Mouse (Mus musculus) urinary bladder, adult 2 months (tissue): ENCODE data around the gene Cd40lg. TPM values are rescaled to one million over a fixed set of nuclear protein-coding genes. Genes with fewer than 3 reads are reported as not detected.

ENCODE experiments used
- DNase-seq: peaks from one replicate; pipeline ENCODE4 v3.0.0; 2022; ENCODE audit warnings: low spot score
- polyA plus RNA-seq: library from polyadenylated mRNA; depleted of rRNA; stranded (reverse); fragments of >200 nt; gene quantifications from 2 replicates; pipeline ENCODE4 v1.2.3, GENCODE M21; 2012; rRNA removed

The Cd40lg gene
- 0.10 and 0.12 TPM in 2 replicates for polyA plus RNA-seq

- DNase-seq: no peak
Measured at GRCm38 (mm10) chrX:57211876-57212275, at the start of gene Cd40lg. Gene Cd40lg (plus strand): TSS chrX:57212143.

- no peak for DNase-seq
Measured at GRCm38 (mm10) chrX:57166549-57166948, 45.4 kb upstream of the Cd40lg start.

GRCm38 (mm10) chrX:57171269-57171668 lies 40.7 kb upstream of the Cd40lg start:
- DNase-seq: no peak

- no peak for DNase-seq
Measured at GRCm38 (mm10) chrX:57177225-57177779, 34.6 kb upstream of the Cd40lg start.

- DNase-seq: no peak
Measured at GRCm38 (mm10) chrX:57182470-57182869, 29.5 kb upstream of the Cd40lg start.

- no peak for DNase-seq
Measured at GRCm38 (mm10) chrX:57183359-57183758, 28.6 kb upstream of the Cd40lg start.

- no peak for DNase-seq
Measured at GRCm38 (mm10) chrX:57187301-57187700, 24.6 kb upstream of the Cd40lg start.

- DNase-seq: no peak
Measured at GRCm38 (mm10) chrX:57189335-57189734, 22.6 kb upstream of the Cd40lg start.

- DNase-seq: no peak
Measured at GRCm38 (mm10) chrX:57196319-57196718, 15.6 kb upstream of the Cd40lg start.

GRCm38 (mm10) chrX:57198036-57198435 lies 13.9 kb upstream of the Cd40lg start:
- DNase-seq: no peak

- DNase-seq: no peak
Measured at GRCm38 (mm10) chrX:57200397-57200796, 11.5 kb upstream of the Cd40lg start.

GRCm38 (mm10) chrX:57210591-57210990 lies 1.4 kb upstream of the Cd40lg start:
- DNase-seq: no peak

GRCm38 (mm10) chrX:57212862-57213261 lies 919 bp downstream of the Cd40lg start:
- DNase-seq: no peak

GRCm38 (mm10) chrX:57215495-57215894 lies 3.6 kb downstream of the Cd40lg start:
- DNase-seq: no peak

GRCm38 (mm10) chrX:57216271-57216670 lies 4.3 kb downstream of the Cd40lg start:
- no peak for DNase-seq

- no peak for DNase-seq
Measured at GRCm38 (mm10) chrX:57219563-57219962, 7.6 kb downstream of the Cd40lg start.

- no peak for DNase-seq
Measured at GRCm38 (mm10) chrX:57221881-57222280, 9.9 kb downstream of the Cd40lg start.

GRCm38 (mm10) chrX:57223301-57223700 lies 11.4 kb downstream of the Cd40lg start:
- no peak for DNase-seq

- no peak for DNase-seq
Measured at GRCm38 (mm10) chrX:57228178-57228577, 16.2 kb downstream of the Cd40lg start.

- DNase-seq: no peak
Measured at GRCm38 (mm10) chrX:57233596-57233995, 21.7 kb downstream of the Cd40lg start.

GRCm38 (mm10) chrX:57235982-57236381 lies 24.0 kb downstream of the Cd40lg start:
- DNase-seq: no peak

- no peak for DNase-seq
Measured at GRCm38 (mm10) chrX:57238572-57238971, 26.6 kb downstream of the Cd40lg start.

GRCm38 (mm10) chrX:57253329-57254055 lies 41.5 kb downstream of the Cd40lg start:
- no peak for DNase-seq

GRCm38 (mm10) chrX:57260744-57261143 lies 48.8 kb downstream of the Cd40lg start:
- DNase-seq: no peak
